Comparison of ENCODE assay signal across 8 mouse cellular contexts in the genomic region with DNA sequence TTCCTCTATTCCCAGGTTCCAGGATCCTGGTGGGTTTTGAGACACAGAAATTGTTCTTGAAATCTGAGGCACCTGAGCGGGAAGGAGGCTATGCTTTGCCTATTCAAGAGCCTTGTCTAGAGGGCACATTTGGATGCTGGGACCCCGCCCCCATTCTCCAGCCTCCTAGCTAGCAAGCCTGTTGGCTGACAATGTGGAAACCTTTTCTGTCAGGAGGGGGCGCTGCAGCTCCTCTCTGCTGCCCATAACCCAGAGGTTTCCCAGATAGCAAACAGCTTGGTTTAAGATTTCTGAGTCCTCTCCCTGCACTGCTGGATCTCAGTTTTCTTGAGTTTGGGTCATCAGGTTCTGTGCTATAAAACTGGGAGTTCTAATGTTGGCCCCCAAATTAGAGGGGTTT.
DNase-seq lines count a peak whose midpoint lies in the region; ATAC-seq lines count a peak whose summit lies in the region.

No protein-coding gene starts in this region.

- no peak overlapping the region for H3K4me2 ChIP-seq in hindbrain, embryonic 12.5 days (replicated peaks)
- H3K4me2 ChIP-seq in kidney, embryonic 14.5 days (replicated peaks; ENCODE audit: low read depth, low read length), result no peak overlapping the region
- no peak overlapping the region for H3K4me2 ChIP-seq in limb, embryonic 12.5 days
- no peak overlapping the region for H3K4me2 ChIP-seq in neural tube, embryonic 12.5 days (replicated peaks)

- H3K4me3 ChIP-seq in hindbrain, embryonic 10.5 days, result no peak overlapping the region
- H3K4me3 ChIP-seq in hindbrain, embryonic 12.5 days, result no peak overlapping the region
- H3K4me3 ChIP-seq in kidney, embryonic 14.5 days (ENCODE audit: low read length), result no peak overlapping the region
- no peak overlapping the region for H3K4me3 ChIP-seq in limb, embryonic 12.5 days (replicated peaks)
- no peak overlapping the region for H3K4me3 ChIP-seq in neural tube, embryonic 12.5 days

- ATAC-seq in hindbrain, embryonic 12.5 days (ENCODE audit: low FRiP score), result no peak
- ATAC-seq in kidney, embryonic 14.5 days (ENCODE audit: low FRiP score, low TSS enrichment), result peak; percentile 70; the same call in 1 of the 2 replicates
- ATAC-seq in limb, embryonic 12.5 days (ENCODE audit: insufficient number of reproducible peaks, insufficient read depth, low FRiP score, low TSS enrichment, low read depth), result peak; percentile 28; the same call in 1 of the 2 replicates
- peak; percentile 48; the same call in 1 of the 2 replicates for ATAC-seq in neural tube, embryonic 12.5 days (ENCODE audit: low FRiP score, low read depth)

- no peaks in the 10 kb centered on the region for H3K9me3 ChIP-seq in hindbrain, embryonic 10.5 days
- H3K9me3 ChIP-seq in hindbrain, embryonic 12.5 days (replicated peaks), result no peaks in the 10 kb centered on the region
- H3K9me3 ChIP-seq in kidney, embryonic 14.5 days (ENCODE audit: control insufficient read depth, low read length), result no peaks in the 10 kb centered on the region
- H3K9me3 ChIP-seq in limb, embryonic 12.5 days, result no peaks in the 10 kb centered on the region
- H3K9me3 ChIP-seq in neural tube, embryonic 12.5 days, result no peaks in the 10 kb centered on the region

- WGBS in hindbrain, embryonic 10.5 days, result 3% methylated on average over 3 of the region's 3 CpGs
- WGBS in hindbrain, embryonic 12.5 days, result 10% methylated on average over 3 of the region's 3 CpGs
- WGBS in kidney, embryonic 14.5 days, result 21% methylated on average over 3 of the region's 3 CpGs
- WGBS in limb, embryonic 12.5 days, result 13% methylated on average over 3 of the region's 3 CpGs
- WGBS in neural tube, embryonic 12.5 days, result 9% methylated on average over 3 of the region's 3 CpGs

- peaks cover 37% of the 10 kb centered on the region for H3K4me1 ChIP-seq in hindbrain, embryonic 10.5 days (replicated peaks)
- H3K4me1 ChIP-seq in hindbrain, embryonic 12.5 days, result peaks cover 28% of the 10 kb centered on the region
- H3K4me1 ChIP-seq in kidney, embryonic 14.5 days (ENCODE audit: control insufficient read depth, insufficient read depth, low read length), result no peaks in the 10 kb centered on the region
- H3K4me1 ChIP-seq in limb, embryonic 12.5 days (replicated peaks), result peaks cover 24% of the 10 kb centered on the region
- peaks cover 21% of the 10 kb centered on the region for H3K4me1 ChIP-seq in neural tube, embryonic 12.5 days

- no peaks in the 10 kb centered on the region for H3K27me3 ChIP-seq in hindbrain, embryonic 10.5 days (ENCODE audit: insufficient read depth, poor library complexity, severe bottlenecking)
- no peaks in the 10 kb centered on the region for H3K27me3 ChIP-seq in hindbrain, embryonic 12.5 days
- no peaks in the 10 kb centered on the region for H3K27me3 ChIP-seq in kidney, embryonic 14.5 days (ENCODE audit: control insufficient read depth, insufficient read depth, low read length)
- no peaks in the 10 kb centered on the region for H3K27me3 ChIP-seq in limb, embryonic 12.5 days
- H3K27me3 ChIP-seq in neural tube, embryonic 12.5 days (replicated peaks), result no peaks in the 10 kb centered on the region

- H3K36me3 ChIP-seq in hindbrain, embryonic 10.5 days, result peaks cover 5% of the 10 kb centered on the region; the same call in 1 of the 2 replicates
- H3K36me3 ChIP-seq in hindbrain, embryonic 12.5 days, result no peaks in the 10 kb centered on the region
- H3K36me3 ChIP-seq in kidney, embryonic 14.5 days (ENCODE audit: control insufficient read depth, insufficient read depth, low read length), result no peaks in the 10 kb centered on the region
- peaks cover under 1% of the 10 kb centered on the region; the same call in 1 of the 2 replicates for H3K36me3 ChIP-seq in limb, embryonic 12.5 days
- H3K36me3 ChIP-seq in neural tube, embryonic 12.5 days, result peaks cover under 1% of the 10 kb centered on the region; the same call in 1 of the 2 replicates

- DNase-seq in hindbrain, embryonic 10.5 days (ENCODE audit: low spot score), result peak; percentile 87
- peak; percentile 69 for DNase-seq in embryo, embryonic 11.5 days (ENCODE audit: low read depth, low spot score)
- peak; percentile 80 to 86 for DNase-seq in gastrocnemius, postnatal 4 days (ENCODE audit: low spot score in 2 of 2)
- peak; percentile 72 for DNase-seq in thymus, postnatal 4 days

- H3K9ac ChIP-seq in hindbrain, embryonic 12.5 days, result no peak overlapping the region
- no peak overlapping the region for H3K9ac ChIP-seq in kidney, embryonic 14.5 days (ENCODE audit: low read depth, low read length)
- H3K9ac ChIP-seq in limb, embryonic 12.5 days (replicated peaks), result no peak overlapping the region
- no peak overlapping the region for H3K9ac ChIP-seq in neural tube, embryonic 12.5 days

- no peak overlapping the region for H3K27ac ChIP-seq in hindbrain, embryonic 10.5 days
- no peak overlapping the region for H3K27ac ChIP-seq in hindbrain, embryonic 12.5 days
- no peak overlapping the region for H3K27ac ChIP-seq in kidney, embryonic 14.5 days (ENCODE audit: low read depth, low read length)
- H3K27ac ChIP-seq in limb, embryonic 12.5 days, result no peak overlapping the region
- H3K27ac ChIP-seq in neural tube, embryonic 12.5 days, result no peak overlapping the region
